ENCODE assay signal across 8 mouse cellular contexts in genomic region chr12:4592025-4592424, GRCm38 (mm10). TPM values are rescaled to one million over a fixed set of nuclear protein-coding genes. Genes with fewer than 3 reads are reported as not detected.
A peak's percentile ranks its signal among the peaks of the same experiment; 100 is the strongest.
DNase-seq lines count a peak whose midpoint lies in the region; ATAC-seq and TF ChIP-seq lines count a peak whose summit lies in the region.

No protein-coding gene starts in this region.

- peak overlapping the region; percentile 88; the same call in 1 of the 2 replicates for H3K9ac ChIP-seq in liver, embryonic 11.5 days (ENCODE audit: low read depth, low read length)

- TF ChIP-seq POLR2A in brain, embryonic 14.5 days (IDR thresholded peaks at IDR 0.05; ENCODE audit: borderline replicate concordance, extremely low read depth, insufficient read depth, insufficient read length, poor library complexity, severe bottlenecking) = no peak

- no peaks in the 10 kb centered on the region for H3K27me3 ChIP-seq in liver, embryonic 11.5 days (replicated peaks; ENCODE audit: control insufficient read depth, insufficient read depth, low read length)

- H3K9me3 ChIP-seq in liver, embryonic 11.5 days (ENCODE audit: control insufficient read depth, low read length) = no peaks in the 10 kb centered on the region

- no peak for TF ChIP-seq CTCF in brain, embryonic 14.5 days (IDR thresholded peaks at IDR 0.05; ENCODE audit: borderline replicate concordance, extremely low read depth, insufficient read depth, insufficient read length)

- no peak for DNase-seq in liver, embryonic 11.5 days (ENCODE audit: low spot score)
- DNase-seq in liver = no peak
- peak; percentile 5 for DNase-seq in brain, embryonic 14.5 days (ENCODE audit: low read depth)
- DNase-seq in induced T-regulatory cell, adult 2 months (ENCODE audit: low read depth) = peak; percentile 60
- DNase-seq in naive thymus-derived CD4-positive, alpha-beta T cell, adult 2 months (ENCODE audit: low read depth) = peak; percentile 57
- DNase-seq in layer of hippocampus, postnatal 14 days (ENCODE audit: low spot score in 2 of 2) = no peak
- DNase-seq in right cerebral cortex, postnatal 10 days (ENCODE audit: low spot score in 2 of 2) = no peak
- DNase-seq in cerebellum, adult 8-10 months = no peak

- H3K4me3 ChIP-seq in liver, embryonic 11.5 days (ENCODE audit: low read depth, low read length) = peak overlapping the region; percentile 85

- H3K4me1 ChIP-seq in liver, embryonic 11.5 days (replicated peaks; ENCODE audit: control insufficient read depth, insufficient read depth, low read length) = peaks cover 5% of the 10 kb centered on the region

- H3K4me2 ChIP-seq in liver, embryonic 11.5 days = peak overlapping the region; percentile 77

- ATAC-seq in liver, embryonic 11.5 days (replicated peaks; ENCODE audit: low FRiP score) = no peak

- no peak overlapping the region for H3K27ac ChIP-seq in liver, embryonic 11.5 days (ENCODE audit: low read depth, low read length)

- 57% methylated on average over 6 of the region's 6 CpGs for WGBS in liver, embryonic 11.5 days

- H3K36me3 ChIP-seq in liver, embryonic 11.5 days (ENCODE audit: control insufficient read depth, insufficient read depth, low read length) = no peaks in the 10 kb centered on the region

RNA-seq across cellular contexts. Expression of gene Itsn2, which starts 0.4 kb away (rescaled TPM):
- polyA plus RNA-seq in liver, embryonic 11.5 days (2014; fragmentation: Nextera tagmentation; extraction: Ambion mirVana) = 43.0 and 43.7 TPM in 2 replicates
- 18.2 and 20.7 TPM in 2 replicates for polyA plus RNA-seq in brain, embryonic 14.5 days (2012; rRNA removed)
- 10 to 100 TPM; 77.7 to 78.0 TPM for total RNA-seq in layer of hippocampus, postnatal 14 days (2021)

RNA-seq across cellular contexts. Expression of gene Gm3625, which starts 0.7 kb away (rescaled TPM):
- not detected in 2 replicates for polyA plus RNA-seq in liver, embryonic 11.5 days (2014; fragmentation: Nextera tagmentation; extraction: Ambion mirVana)
- polyA plus RNA-seq in brain, embryonic 14.5 days (2012; rRNA removed) = not detected in 2 replicates
- total RNA-seq in layer of hippocampus, postnatal 14 days (2021) = not detected

Comparison
In these comparisons a context has a peak if more than half of its experiments do, and no peak if none do; other contexts are left out.
1. DNase-seq: peak in brain, embryonic 14.5 days (single experiment), induced T-regulatory cell, adult 2 months (single experiment) and naive thymus-derived CD4-positive, alpha-beta T cell, adult 2 months (single experiment); none in liver, embryonic 11.5 days (single experiment), liver (single experiment), layer of hippocampus, postnatal 14 days (0 of 2), right cerebral cortex, postnatal 10 days (0 of 2) and cerebellum, adult 8-10 months (single experiment).